In genomic region chr2:28513431-28514370, GRCm38 (mm10) we compare ENCODE assay signal across 8 mouse cellular contexts. TPM values are rescaled to one million over a fixed set of nuclear protein-coding genes. Genes with fewer than 3 reads are reported as not detected.
DNase-seq lines count a peak whose midpoint lies in the region; ATAC-seq and TF ChIP-seq lines count a peak whose summit lies in the region.

No protein-coding gene starts in this region.

- no peaks in the 10 kb centered on the region; the same call in 1 of the 2 replicates for H3K27me3 ChIP-seq in forebrain, postnatal 0 days (ENCODE audit: insufficient read depth, low read length)
- H3K27me3 ChIP-seq in midbrain, embryonic 11.5 days (ENCODE audit: control insufficient read depth, insufficient read depth, low read length): no peaks in the 10 kb centered on the region

- peak; percentile 26 for ATAC-seq in forebrain, postnatal 0 days
- ATAC-seq in midbrain, embryonic 11.5 days (ENCODE audit: low FRiP score): peak; percentile 50

- WGBS in forebrain, postnatal 0 days: 5% methylated on average over 47 of the region's 47 CpGs
- WGBS in midbrain, embryonic 11.5 days: 5% methylated on average over 47 of the region's 47 CpGs

- H3K4me2 ChIP-seq in forebrain, postnatal 0 days (ENCODE audit: low read depth): peak overlapping the region; percentile 66
- H3K4me2 ChIP-seq in midbrain, embryonic 11.5 days: peak overlapping the region; percentile 97

- peaks cover 35% of the 10 kb centered on the region for H3K4me1 ChIP-seq in forebrain, postnatal 0 days (ENCODE audit: insufficient read depth)
- H3K4me1 ChIP-seq in midbrain, embryonic 11.5 days (ENCODE audit: control insufficient read depth, insufficient read depth, low read length): peaks cover 20% of the 10 kb centered on the region

- no peaks in the 10 kb centered on the region for H3K36me3 ChIP-seq in forebrain, postnatal 0 days (ENCODE audit: insufficient read depth)
- H3K36me3 ChIP-seq in midbrain, embryonic 11.5 days (ENCODE audit: control insufficient read depth, insufficient read depth, low read length): no peaks in the 10 kb centered on the region

- no peaks in the 10 kb centered on the region for H3K9me3 ChIP-seq in forebrain, postnatal 0 days (ENCODE audit: low read length)
- no peaks in the 10 kb centered on the region for H3K9me3 ChIP-seq in midbrain, embryonic 11.5 days (ENCODE audit: control insufficient read depth, low read length)

- H3K27ac ChIP-seq in forebrain, postnatal 0 days (ENCODE audit: low read depth, low read length): peak overlapping the region; percentile 89
- peak overlapping the region; percentile 56 for H3K27ac ChIP-seq in midbrain, embryonic 11.5 days (ENCODE audit: low read depth, low read length)

- peak overlapping the region; percentile 50 for H3K4me3 ChIP-seq in forebrain, postnatal 0 days (ENCODE audit: low read depth, low read length)
- peak overlapping the region; percentile 79 for H3K4me3 ChIP-seq in midbrain, embryonic 11.5 days (ENCODE audit: low read depth, low read length)

- peak; percentile 52 for DNase-seq in adrenal gland, postnatal 14 days
- no peak for DNase-seq in adrenal gland, postnatal 25 days
- peak; percentile 62 for DNase-seq in urinary bladder, postnatal 14 days (ENCODE audit: low spot score)
- DNase-seq in urinary bladder, postnatal 4 days (ENCODE audit: low spot score in 2 of 2): no peak
- DNase-seq in forebrain, postnatal 0 days: peak; percentile 67
- DNase-seq in kidney, postnatal 4 days: peak; percentile 57 to 65
- peak; percentile 94 for DNase-seq in midbrain, embryonic 11.5 days (ENCODE audit: low spot score, missing footprints)
- DNase-seq in thymus, postnatal 0 days (ENCODE audit: low spot score): peak; percentile 26

- TF ChIP-seq CTCF in forebrain, postnatal 0 days (IDR thresholded peaks at IDR 0.05; ENCODE audit: low read depth): no peak

- peak overlapping the region; percentile 95 for H3K9ac ChIP-seq in forebrain, postnatal 0 days
- peak overlapping the region; percentile 96 for H3K9ac ChIP-seq in midbrain, embryonic 11.5 days (ENCODE audit: low read length)

RNA-seq across cellular contexts. Expression of gene Ralgds, which starts 0.8 kb away (rescaled TPM):
- total RNA-seq in adrenal gland, postnatal 14 days (2021): 27.0 and 35.9 TPM in 2 replicates
- total RNA-seq in adrenal gland, postnatal 25 days (2021): 32.6 and 40.3 TPM in 2 replicates
- total RNA-seq in forebrain, postnatal 0 days (2014; rRNA removed): 176 and 197 TPM in 2 replicates
- 65.3 and 76.8 TPM in 2 replicates for polyA plus RNA-seq in forebrain, postnatal 0 days (2015; fragmentation: Nextera tagmentation; extraction: Ambion mirVana)
- polyA plus RNA-seq in midbrain, embryonic 11.5 days (2014; fragmentation: Nextera tagmentation; extraction: Ambion mirVana): 45.8 and 48.8 TPM in 2 replicates
- polyA plus RNA-seq in thymus, postnatal 0 days (2015; fragmentation: Nextera tagmentation; extraction: Ambion mirVana): 13.3 and 15.7 TPM in 2 replicates

RNA-seq across cellular contexts. Expression of gene Gm10134, which starts 7.8 kb away (rescaled TPM):
- total RNA-seq in adrenal gland, postnatal 14 days (2021): 1.1 and 3.2 TPM in 2 replicates
- 3.4 TPM in 1 of 2 replicates, not detected in the other for total RNA-seq in adrenal gland, postnatal 25 days (2021)
- total RNA-seq in forebrain, postnatal 0 days (2014; rRNA removed): not detected in 2 replicates
- polyA plus RNA-seq in forebrain, postnatal 0 days (2015; fragmentation: Nextera tagmentation; extraction: Ambion mirVana): 1.8 and 2.3 TPM in 2 replicates
- polyA plus RNA-seq in midbrain, embryonic 11.5 days (2014; fragmentation: Nextera tagmentation; extraction: Ambion mirVana): not detected in 2 replicates
- 2.6 and 3.6 TPM in 2 replicates for polyA plus RNA-seq in thymus, postnatal 0 days (2015; fragmentation: Nextera tagmentation; extraction: Ambion mirVana)

RNA-seq across cellular contexts. Expression of gene Gbgt1, which starts 17.0 kb away (rescaled TPM):
- total RNA-seq in adrenal gland, postnatal 14 days (2021): 3.3 and 5.1 TPM in 2 replicates
- total RNA-seq in adrenal gland, postnatal 25 days (2021): 2.1 and 3.2 TPM in 2 replicates
- 1.5 and 4.9 TPM in 2 replicates for total RNA-seq in forebrain, postnatal 0 days (2014; rRNA removed)
- polyA plus RNA-seq in forebrain, postnatal 0 days (2015; fragmentation: Nextera tagmentation; extraction: Ambion mirVana): 0.47 and 0.54 TPM in 2 replicates
- polyA plus RNA-seq in midbrain, embryonic 11.5 days (2014; fragmentation: Nextera tagmentation; extraction: Ambion mirVana): 0.10 and 0.25 TPM in 2 replicates
- 0.35 and 0.88 TPM in 2 replicates for polyA plus RNA-seq in thymus, postnatal 0 days (2015; fragmentation: Nextera tagmentation; extraction: Ambion mirVana)

RNA-seq across cellular contexts. Expression of gene Mrps2, which starts 45.8 kb away (rescaled TPM):
- 70.8 and 73.7 TPM in 2 replicates for total RNA-seq in adrenal gland, postnatal 14 days (2021)
- 52.4 and 61.8 TPM in 2 replicates for total RNA-seq in adrenal gland, postnatal 25 days (2021)
- total RNA-seq in forebrain, postnatal 0 days (2014; rRNA removed): 25.4 and 33.4 TPM in 2 replicates
- polyA plus RNA-seq in forebrain, postnatal 0 days (2015; fragmentation: Nextera tagmentation; extraction: Ambion mirVana): 39.8 and 42.6 TPM in 2 replicates
- 65.9 and 71.6 TPM in 2 replicates for polyA plus RNA-seq in midbrain, embryonic 11.5 days (2014; fragmentation: Nextera tagmentation; extraction: Ambion mirVana)
- polyA plus RNA-seq in thymus, postnatal 0 days (2015; fragmentation: Nextera tagmentation; extraction: Ambion mirVana): 34.4 and 39.5 TPM in 2 replicates

RNA-seq across cellular contexts. Expression of gene 1700007K13Rik, which starts 47.6 kb away (rescaled TPM):
- total RNA-seq in adrenal gland, postnatal 14 days (2021): 0.93 TPM in 1 of 2 replicates, not detected in the other
- 1.0 TPM in 1 of 2 replicates, not detected in the other for total RNA-seq in adrenal gland, postnatal 25 days (2021)
- 5.2 and 5.4 TPM in 2 replicates for total RNA-seq in forebrain, postnatal 0 days (2014; rRNA removed)
- 5.2 and 8.5 TPM in 2 replicates for polyA plus RNA-seq in forebrain, postnatal 0 days (2015; fragmentation: Nextera tagmentation; extraction: Ambion mirVana)
- 0.99 and 1.3 TPM in 2 replicates for polyA plus RNA-seq in midbrain, embryonic 11.5 days (2014; fragmentation: Nextera tagmentation; extraction: Ambion mirVana)
- polyA plus RNA-seq in thymus, postnatal 0 days (2015; fragmentation: Nextera tagmentation; extraction: Ambion mirVana): 0.57 and 1.3 TPM in 2 replicates

Comparison
In these comparisons a context has a peak if more than half of its experiments do, and no peak if none do; other contexts are left out.
1. DNase-seq: peak in adrenal gland, postnatal 14 days (single experiment), urinary bladder, postnatal 14 days (single experiment), forebrain, postnatal 0 days (single experiment), kidney, postnatal 4 days (2 of 2), midbrain, embryonic 11.5 days (single experiment) and thymus, postnatal 0 days (single experiment); none in adrenal gland, postnatal 25 days (single experiment) and urinary bladder, postnatal 4 days (0 of 2).